Mouse (Mus musculus) brain, embryonic 14.5 days (tissue): ENCODE measurements at regions not wholly inside any gene's neighbourhood (a gene's known extent, or its start where the extent isn't known, plus 50 kb on each side); places are given as distances from the start of the nearest gene placed in this dataset.

Source experiments
- CTCF ChIP-seq: fragments of 200-500 bp; IDR thresholded peaks from 2 replicates; pipeline ENCODE4 v1.5.1; 2012; ENCODE audit warnings: inconsistent platforms, mild to moderate bottlenecking, moderate library complexity, borderline replicate concordance; ENCODE audit not compliant: insufficient read depth, insufficient read length; ENCODE audit errors: extremely low read depth
- POLR2A ChIP-seq: fragments of 200-500 bp; IDR thresholded peaks from 2 replicates; pipeline ENCODE4 v1.6.1; 2012; ENCODE audit warnings: mild to moderate bottlenecking, inconsistent platforms, borderline replicate concordance; ENCODE audit not compliant: poor library complexity, insufficient read depth, insufficient read length, severe bottlenecking; ENCODE audit errors: extremely low read depth

- TF ChIP-seq CTCF (no peak), POLR2A (no peak)
Measured at GRCm38 (mm10) chr3:70543911-70544310, 536.5 kb downstream of the Otol1 start.
